Mouse (Mus musculus) lung, adult 2 months (tissue): ENCODE measurements around the gene Pdk2.

Experiments
- CTCF ChIP-seq: fragments of 200-500 bp; IDR thresholded peaks from 2 replicates; pipeline ENCODE4 v1.5.1; 2011; ENCODE audit warnings: mild to moderate bottlenecking, low read length, control low read depth; ENCODE audit not compliant: insufficient read depth
- POLR2A ChIP-seq: fragments of 200-500 bp; IDR thresholded peaks from 2 replicates; pipeline ENCODE4 v1.6.1; 2011; ENCODE audit warnings: low read depth, mild to moderate bottlenecking, control low read depth, low read length, borderline replicate concordance; ENCODE audit errors: extremely low read depth

- TF ChIP-seq CTCF (no peak), POLR2A (no peak)
These were observed 46.8 kb downstream of the Pdk2 start for GRCm38 (mm10) chr11:94994208-94994814.
